Mouse (Mus musculus): ENCODE results near the gene Baz2a.
A peak's percentile ranks its signal among the peaks of the same experiment; 100 is the strongest.
"Not testable (repeated sequence)": the region's sequence is repeated elsewhere in the genome, so short reads cannot be mapped to it uniquely, and the experiment has no call there.

Baz2a gene

DNA sequence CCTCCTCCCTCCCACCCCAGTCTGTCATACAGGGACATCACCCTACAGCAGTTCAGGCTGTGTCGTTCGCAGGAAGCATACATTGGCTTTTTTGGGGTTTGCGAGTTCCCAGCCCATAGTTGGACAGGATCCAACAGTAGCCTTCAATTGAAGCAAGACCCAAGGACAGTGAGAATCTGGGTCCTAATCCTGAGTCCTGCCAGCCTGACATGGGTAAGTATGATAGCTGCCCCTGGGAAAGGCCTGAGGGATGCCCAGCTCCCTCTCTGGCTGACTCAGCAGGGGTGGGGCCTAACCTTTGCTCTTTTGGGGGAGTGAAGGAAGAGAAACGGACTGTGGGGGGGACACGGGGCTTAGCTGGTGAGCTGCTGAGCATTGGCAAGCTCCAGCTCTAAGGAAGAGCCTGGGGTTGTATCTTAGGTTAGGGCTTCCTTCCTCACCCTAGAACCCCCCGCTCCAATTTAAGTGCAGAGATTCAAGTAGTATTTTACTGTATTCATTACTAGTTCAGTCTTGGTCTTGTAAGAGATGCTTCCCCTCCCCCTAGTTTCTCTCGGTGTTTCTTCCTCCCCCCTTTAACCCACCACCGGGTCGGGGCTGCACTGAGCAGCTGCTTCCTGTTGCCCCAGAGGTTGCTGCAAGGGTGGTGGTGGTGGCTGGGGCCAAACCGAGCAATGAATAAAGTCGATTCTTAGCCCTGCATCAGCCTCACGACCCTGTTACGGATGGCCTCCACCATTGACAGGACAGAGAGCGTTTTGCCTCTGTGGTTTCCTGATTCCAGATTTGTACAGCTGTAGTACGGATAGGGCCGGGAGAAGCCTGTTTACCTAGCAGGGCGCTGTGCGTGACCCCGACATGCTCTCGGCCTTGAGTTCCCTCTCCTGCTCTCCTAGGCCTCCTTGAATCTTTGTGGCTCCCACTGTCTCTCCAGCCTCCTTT lies at the start of gene Baz2a:
Baz2a (plus strand) TSS at position 14 of the 942 bp plus-strand sequence.
- DNase-seq: peak; percentile 70 to 71

DNA sequence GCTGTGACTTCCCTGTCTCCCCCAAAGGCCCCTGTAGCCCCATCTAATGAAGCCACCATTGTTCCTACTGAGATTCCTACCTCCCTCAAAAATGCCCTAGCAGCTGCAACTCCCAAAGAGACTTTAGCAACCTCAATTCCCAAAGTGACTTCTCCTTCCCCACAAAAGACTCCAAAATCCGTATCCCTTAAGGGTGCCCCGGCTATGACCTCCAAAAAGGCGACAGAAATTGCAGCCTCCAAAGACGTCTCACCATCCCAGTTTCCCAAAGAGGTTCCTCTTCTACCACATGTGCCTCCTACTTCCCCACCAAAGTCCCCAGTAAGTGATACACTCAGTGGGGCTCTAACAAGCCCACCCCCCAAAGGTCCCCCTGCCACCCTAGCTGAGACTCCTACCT lies 49.7 kb upstream of the Baz2a start:
- no peak for DNase-seq

DNA sequence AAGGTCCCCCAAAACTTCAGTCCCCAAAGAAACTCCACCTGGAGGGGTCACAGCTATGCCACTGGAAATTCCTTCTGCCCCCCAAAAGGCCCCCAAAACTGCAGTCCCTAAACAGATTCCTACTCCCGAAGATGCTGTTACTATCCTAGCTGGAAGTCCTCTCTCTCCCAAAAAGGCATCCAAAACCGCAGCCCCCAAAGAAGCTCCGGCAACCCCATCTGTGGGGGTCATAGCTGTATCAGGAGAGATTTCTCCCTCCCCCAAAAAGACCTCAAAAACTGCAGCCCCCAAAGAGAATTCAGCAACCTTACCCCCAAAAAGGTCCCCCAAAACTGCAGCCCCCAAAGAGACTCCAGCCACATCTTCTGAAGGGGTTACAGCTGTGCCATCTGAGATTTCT lies 48.9 kb upstream of the Baz2a start:
- no peak for DNase-seq

DNA sequence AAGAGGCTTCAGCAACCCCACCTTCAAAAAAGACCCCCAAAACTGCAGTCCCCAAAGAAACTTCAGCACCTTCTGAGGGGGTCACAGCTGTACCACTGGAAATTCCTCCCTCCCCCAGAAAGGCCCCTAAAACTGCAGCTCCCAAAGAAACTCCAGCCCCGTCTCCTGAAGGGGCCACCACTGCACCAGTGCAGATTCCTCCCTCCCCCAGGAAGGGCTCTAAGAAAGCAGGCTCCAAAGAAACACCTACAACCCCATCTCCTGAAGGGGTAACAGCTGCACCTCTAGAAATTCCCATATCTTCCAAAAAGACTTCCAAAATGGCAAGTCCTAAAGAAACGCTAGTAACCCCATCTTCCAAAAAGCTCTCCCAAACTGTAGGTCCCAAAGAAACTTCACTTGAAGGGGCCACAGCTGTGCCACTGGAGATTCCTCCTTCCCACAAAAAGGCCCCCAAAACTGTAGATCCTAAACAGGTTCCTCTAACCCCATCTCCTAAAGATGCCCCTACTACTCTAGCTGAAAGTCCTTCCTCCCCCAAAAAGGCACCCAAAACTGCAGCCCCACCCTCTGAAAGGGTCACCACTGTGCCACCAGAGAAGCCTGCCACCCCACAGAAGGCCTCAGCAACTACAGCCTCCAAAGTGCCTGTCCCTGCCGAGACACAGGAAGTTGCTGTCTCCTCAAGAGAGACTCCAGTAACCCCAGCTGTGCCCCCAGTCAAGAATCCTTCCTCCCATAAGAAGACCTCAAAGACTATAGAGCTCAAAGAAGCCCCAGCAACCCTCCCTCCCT lies 48.1 kb upstream of the Baz2a start:
- DNase-seq: no peak

DNA sequence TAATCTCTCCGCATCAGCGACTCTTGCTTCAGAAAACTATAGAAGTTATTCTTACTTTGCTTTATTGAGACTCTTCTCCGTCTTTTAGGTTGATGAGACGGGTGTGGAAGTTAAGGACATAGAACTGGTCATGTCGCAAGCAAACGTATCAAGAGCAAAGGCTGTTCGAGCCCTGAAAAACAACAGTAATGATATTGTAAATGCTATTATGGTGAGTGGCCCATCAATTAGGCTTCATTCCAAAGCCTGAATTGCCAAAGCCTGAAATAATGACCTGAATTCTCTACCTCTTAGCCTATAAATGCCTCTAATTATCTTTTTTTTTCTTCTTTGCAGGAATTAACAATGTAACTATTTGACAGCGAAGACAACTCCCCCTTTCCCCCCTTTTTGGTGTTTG lies 43.2 kb upstream of the Baz2a start:
- no peak for DNase-seq

DNA sequence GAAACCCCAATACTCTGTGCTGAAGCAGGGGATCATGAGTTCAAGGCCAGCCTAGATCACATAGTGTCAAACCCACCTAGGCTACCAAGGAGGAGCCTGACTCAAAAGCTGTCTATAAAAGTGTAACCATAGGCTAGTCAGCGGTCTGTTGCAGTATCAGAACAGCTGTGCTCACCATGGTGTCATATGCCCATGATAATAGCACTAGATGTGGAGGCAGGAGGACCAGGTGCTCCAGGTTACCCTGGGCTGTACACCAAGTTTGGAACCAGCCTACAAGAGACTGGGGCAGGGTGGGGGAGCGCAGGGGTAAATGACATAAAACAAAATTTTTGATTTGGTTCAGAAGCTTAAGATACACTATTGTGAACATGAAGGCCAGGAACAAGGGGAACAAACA lies 41.6 kb upstream of the Baz2a start:
- DNase-seq: no peak

DNA sequence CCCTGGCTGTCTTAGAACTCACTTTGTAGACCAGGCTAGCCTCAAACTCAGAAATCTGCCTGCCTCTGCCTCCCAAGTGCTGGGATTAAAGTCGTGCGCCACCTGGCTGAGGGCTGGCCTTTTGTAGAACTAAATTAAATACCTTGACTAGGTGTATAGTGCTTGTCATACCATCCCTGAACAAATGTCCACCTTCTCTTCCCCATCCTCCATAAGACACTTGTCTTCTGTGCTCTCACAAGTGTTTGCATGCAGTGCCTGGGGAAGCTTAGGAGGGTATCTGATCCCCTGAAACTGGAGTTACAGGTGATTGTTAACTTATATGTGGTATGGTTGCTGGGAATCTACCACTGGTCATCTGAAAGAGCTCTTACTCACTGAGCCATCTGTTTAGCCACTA lies 41.0 kb upstream of the Baz2a start:
- DNase-seq: no peak

DNA sequence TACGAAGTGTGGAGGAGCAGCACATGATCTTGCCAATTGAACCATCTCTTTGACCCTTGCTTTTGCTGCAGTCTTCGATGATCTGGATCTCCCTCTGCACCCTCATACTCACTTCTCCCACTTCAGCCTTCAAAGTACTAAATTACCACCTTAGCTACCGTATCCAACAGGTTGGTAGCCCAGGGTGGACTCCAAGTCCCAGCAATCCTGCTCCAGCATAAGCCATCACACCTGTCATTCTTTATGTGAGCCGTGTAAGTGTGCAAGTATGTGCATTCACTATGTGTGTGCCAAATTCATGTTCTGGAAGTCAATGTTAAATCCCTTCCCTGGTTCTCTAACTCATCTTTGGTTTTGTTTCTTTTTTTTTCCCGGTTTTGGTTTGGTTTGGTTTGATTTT lies 39.8 kb upstream of the Baz2a start:
- DNase-seq: no peak

DNA sequence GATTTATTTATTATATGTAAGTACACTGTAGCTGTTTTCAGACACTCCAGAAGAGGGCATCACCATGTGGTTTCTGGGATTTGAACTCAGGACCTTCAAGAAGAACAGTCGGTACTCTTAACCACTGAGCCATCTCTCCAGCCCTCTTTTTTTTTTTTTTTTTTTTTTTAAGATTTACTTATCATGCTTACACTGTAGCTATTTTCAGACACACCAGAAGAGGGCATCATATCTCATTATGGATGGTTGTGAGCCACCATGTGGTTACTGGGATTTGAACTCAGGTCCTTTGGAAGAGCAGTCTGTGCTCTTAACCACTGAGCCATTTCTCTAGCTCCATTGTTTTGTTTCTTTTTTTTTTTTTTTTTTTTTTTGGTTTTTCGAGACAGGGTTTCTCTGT lies 39.2 kb upstream of the Baz2a start:
- DNase-seq: not testable (repeated sequence)

DNA sequence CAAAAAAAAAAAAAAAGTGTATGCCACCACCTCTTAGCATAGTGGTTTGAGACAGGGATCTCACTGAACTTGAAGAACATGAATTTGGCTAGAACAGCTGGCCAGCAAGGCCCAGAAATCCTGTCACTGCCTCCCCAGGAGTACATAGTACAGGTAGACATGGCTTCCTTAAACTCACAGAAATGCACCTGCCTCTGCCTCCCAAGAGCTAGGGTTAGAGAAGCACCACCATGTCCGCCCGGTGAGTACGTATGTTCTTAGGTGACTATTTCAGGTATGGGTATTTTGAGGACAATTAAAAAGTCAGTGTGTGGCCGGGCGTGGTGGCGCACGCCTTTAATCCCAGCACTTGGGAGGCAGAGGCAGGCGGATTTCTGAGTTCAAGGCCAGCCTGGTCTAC lies 38.4 kb upstream of the Baz2a start:
- DNase-seq: no peak

DNA sequence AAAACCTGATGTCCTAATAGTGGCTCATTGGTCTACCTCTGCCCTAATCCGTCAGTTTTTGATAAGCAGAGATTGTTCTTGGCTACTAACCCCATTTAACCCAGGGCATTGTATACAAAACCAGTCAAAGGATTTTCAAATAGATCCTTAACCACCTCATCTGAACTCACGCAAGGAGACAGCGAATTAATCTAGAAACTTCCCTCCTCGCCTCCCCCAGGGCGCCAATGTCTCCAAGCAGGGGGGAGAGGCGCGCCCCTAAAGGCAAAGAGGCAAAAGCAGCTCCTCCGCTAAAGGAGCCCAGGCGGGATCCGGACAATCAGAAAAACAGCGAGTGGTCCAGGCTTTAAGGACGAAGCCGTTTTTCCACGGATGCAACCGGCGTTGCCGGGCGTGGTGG lies 33.2 kb upstream of the Baz2a start:
- DNase-seq: no peak

DNA sequence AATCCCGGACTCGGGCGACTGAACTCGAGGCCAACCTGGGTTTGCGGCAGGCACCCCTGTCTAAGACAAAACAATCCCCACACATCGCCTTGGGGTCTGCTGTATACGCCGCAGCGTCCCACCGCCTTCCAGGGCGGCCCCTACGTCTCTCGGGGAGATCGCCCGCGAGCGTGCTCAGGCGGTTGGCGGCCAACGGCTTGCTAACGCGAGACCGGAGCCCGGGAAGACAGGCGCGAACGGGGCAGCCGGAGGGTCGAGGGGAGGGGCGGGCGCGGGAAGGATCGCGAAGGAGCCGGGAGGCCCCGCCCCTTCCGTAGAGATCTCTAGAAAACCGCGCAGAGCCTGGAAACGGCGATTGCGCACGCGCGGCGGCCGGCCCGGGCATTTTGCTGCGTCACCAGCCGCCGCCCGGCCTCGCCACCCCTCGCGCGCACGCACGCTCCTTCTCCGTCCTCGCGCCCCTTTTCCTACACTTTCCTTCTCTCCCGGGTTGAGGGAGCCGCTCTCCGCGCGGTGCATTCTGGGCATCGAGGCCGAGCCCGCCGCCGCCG lies 32.7 kb upstream of the Baz2a start, which contains the start of gene Ptges3:
Ptges3 (plus strand) TSS at position 354 of the 551 bp plus-strand sequence.
- DNase-seq: peak; percentile 93 to 95

DNA sequence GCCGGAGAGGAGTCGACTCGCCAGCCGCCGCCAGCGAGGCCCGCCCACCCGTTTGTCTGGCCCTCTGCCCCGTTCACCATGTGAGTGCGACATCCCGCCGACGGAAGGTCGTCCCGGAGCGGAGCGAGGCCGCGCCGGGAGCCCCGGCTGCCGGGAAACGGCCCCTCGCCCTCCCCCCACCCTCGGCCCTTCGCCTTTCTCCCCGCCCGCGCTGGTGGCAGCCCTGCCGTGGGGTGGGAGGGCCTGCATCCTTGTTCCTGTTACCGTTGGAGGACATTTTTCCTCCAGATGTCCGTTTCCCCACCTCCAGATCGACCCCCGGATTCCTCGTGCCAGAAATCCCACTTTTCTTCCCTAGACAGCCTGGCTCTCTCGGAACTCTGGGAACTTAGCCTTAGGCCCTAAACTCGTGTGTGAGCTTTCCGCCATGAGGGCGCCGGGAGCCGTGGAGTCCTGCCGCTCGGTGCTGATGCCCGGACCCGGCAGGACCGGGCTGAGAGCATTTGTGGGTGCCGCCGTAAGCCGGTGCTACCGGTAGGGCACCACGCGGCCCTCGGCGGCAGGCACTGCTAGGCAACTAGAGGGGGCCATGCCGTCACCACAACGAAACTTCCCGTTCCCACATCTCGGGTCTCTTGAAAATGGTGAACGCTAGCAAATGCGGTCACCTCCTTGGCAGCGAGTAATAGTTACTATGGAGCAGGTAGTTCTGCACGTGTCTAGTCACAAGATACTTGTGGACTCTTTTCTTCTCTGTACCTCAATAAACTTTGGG lies 32.0 kb upstream of the Baz2a start:
- DNase-seq: peak; percentile 79

DNA sequence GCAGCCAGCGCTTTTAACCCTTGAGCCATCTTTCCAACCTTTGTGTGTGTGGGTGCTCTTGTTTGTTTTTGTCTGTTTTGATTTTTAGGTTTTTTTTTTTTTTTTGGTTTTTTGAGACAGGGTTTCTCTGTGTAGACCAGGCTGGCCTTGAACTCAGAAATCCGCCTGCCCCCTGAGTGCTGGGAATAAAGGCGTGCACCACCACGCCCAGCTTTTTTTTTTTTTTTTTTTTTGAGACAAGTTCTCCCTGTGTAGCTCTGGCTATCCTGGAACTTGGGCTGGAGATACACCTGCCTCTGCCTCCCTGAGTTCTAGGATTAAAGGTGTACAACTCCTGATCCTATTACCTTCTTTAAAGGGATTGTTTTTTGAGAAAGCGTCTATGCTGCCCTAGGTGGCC lies 30.3 kb upstream of the Baz2a start:
- no peak for DNase-seq

DNA sequence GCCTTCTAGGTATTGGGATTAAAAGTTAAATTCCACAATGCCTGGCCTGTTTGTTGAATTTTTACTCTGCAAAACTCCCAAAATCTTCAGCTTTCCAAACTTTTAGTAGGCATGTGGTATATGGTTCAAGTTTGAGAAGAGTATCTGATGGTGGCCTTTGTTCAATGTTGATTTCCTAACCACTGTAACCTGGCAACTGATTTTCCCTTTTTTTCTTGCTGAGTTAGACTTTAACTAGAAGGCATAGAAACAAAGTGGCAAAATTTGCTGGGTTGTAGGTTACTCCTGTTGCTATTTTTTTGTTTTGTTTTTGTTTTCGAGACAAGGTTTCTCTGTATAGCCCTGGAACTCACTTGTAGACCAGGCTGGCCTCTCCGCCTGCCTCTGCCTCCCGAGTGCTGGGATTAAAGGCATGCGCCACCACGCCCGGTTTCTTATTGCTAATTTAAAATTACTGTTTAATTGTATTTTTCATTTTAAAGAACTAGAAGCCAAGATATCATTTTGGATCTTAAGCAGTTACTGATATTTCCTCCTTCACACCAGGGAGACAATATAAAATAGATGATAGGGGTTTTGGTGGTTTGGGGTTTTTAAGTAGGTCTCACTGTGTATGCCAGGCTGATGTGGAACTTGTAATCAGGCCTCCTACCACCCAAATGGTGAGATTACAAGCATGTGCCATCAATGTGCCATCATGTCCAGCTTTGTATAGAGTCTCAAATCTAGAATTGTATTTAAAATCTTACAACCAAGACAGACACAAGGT lies 29.0 kb upstream of the Baz2a start:
- no peak for DNase-seq

DNA sequence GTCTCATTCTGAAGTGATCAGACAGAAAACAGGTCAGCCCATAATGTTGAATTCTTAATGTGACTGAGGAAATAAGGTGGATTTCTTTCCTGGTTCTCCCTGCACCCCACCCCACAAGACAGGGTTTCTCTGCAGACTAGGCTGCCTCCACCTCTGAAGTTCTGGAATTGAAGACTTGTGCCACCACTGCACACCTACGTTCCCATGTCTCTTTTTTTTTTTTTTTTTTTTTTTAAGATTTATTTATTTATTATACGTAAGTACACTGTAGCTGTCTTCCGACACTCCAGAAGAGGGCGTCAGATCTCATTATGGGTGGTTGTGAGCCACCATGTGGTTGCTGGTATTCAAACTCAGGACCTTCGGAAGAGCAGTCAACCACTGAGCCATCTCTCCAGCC lies 25.3 kb upstream of the Baz2a start:
- no peak for DNase-seq

DNA sequence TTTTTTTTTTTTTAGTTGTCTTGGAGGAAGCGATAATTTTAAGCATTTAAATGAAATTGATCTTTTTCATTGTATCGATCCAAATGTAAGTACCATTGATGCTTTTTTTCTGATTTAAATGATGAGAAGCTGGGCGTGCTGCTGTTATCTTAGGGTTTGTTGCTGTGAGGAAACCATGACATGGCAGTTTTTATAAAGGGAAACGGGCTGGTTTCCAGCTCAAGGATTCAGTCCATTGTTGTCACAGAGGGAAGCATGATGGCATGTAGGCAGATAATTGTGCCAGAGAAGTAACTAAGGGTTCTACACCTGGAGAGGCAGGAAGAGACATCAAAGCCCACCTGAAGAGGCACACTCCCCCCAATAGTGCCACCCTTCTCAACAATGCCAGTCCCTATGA lies 22.2 kb upstream of the Baz2a start:
- DNase-seq: no peak

DNA sequence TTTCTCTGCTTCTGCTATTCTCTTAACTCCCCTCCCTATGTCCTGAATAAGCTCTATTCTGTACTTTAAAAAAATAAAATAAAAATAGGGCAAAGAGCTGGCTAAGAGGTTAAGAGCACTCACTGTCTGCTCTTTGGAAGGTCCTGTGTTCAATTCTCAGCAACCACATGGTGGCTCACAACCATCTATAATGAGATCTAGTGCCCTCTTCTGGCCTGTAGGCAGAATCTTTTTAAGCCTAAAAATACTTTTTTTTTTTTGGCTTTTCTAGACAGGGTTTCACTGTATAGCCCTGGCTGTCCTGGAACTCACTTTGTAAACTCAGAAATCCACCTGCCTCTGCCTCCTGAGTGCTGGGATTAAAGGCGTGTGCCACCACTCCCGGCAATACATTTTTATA lies 20.9 kb upstream of the Baz2a start:
- not testable (repeated sequence) for DNase-seq

DNA sequence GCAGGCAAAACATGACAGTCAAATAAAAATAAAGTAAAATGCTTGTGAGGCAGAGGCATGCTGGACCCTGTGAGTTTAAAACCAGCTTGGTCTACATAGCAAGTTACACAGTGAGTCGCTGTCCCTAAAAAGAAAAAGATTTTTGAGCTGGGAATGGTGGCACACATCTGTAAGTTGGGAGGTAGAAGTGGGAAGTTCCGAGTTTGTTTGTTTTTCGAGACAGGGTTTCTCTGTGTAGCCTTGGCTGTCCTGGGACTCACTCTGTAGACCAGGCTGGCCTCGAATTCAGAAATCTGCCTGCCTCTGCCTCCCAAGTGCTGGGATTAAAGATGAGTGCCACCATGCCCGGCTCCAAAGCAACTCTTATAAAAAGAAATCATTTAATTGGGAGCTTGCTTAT lies 13.1 kb upstream of the Baz2a start:
- not testable (repeated sequence) for DNase-seq

DNA sequence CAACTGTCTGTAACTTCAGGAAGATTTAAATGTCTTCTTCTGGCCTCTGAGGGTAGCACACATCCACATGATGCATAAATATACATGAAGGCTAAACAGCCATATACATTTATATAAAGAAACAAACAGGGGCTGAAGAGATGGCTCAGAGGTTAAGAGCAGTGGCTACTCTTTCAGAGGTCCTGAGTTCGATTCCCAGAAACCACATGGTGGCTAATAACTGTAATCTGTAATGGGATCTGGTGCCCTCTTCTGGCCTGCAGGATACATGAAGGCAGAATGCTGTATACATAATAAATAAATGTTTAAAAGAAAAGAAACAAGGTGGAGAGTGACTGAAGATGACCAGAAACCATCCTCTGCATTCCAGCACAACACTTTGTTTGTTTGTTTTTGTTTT lies 10.9 kb upstream of the Baz2a start:
- DNase-seq: peak; percentile 67 to 70

DNA sequence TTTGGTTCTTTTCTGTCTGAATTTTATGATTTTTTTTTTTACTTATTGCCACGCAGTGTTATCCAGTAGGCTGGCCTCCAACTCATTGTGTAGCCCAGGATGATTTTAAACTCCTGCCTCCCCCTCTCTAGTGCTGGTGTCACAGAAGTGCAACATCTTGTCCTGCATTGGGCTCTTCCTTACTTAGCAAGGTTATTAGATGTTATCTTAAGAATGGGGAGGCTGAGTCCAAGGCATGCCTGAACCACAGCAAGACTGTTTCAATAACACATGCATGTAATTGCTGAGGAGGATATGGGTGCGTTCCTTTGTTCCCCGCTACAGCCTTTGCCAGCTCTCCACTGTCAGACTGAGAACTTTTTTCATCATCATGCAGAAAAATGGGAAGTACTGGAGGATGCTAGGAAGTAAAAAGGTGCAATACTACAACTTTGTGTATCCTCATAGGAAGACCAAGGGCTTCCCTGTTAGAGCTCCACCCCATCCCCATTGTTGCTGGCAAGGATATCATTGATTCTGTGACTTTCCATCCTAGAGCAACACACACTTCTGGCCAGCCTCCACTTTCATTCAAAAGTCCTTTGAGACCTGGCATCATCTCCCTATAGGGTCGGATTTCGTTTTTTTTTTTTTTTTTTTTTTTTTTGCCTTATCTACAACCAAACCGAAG lies 9.4 kb upstream of the Baz2a start:
- DNase-seq: no peak

DNA sequence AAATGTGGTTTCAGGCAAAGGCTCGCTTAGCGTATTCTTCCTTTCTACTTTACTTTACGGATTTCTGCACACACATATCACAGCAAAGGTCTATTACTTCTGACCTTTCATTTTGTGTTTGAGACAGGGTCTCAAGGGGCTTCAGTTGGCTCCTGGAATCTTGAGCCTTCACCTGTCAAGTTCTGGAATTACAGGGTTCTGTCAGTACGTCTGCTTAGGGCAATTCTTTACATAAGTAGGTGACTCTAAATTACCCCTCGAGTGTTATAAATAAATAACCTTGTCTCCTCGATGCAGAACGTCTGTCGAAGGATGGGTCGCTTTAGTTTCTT lies 8.9 kb upstream of the Baz2a start:
- no peak for DNase-seq
